Mouse (Mus musculus) kidney, adult 2 months (tissue): Measurements from ENCODE around the gene Slc16a14.

Source experiments
- CTCF ChIP-seq: fragments of 200-500 bp; conservative IDR thresholded peaks from 2 replicates; pipeline ENCODE4 v1.5.1; 2011; ENCODE audit warnings: low read depth, mild to moderate bottlenecking, control low read depth, low read length, moderate library complexity, mixed read lengths; ENCODE audit not compliant: insufficient read depth, insufficient read length
- POLR2A ChIP-seq: fragments of 200-500 bp; IDR thresholded peaks from one replicate; pipeline ENCODE4 v1.6.1; 2011; ENCODE audit warnings: low read depth, low read length, control low read depth

GRCm38 (mm10) chr1:84885921-84886320 is 49.0 kb downstream of the Slc16a14 start:
- TF ChIP-seq POLR2A (no peak), CTCF (peak; percentile 30; the same call in 1 of the 2 replicates)
